Mouse (Mus musculus) kidney, adult 2 months (tissue): ENCODE data around the gene Usp35.

Source experiments
- CTCF ChIP-seq: fragments of 200-500 bp; conservative IDR thresholded peaks from 2 replicates; pipeline ENCODE4 v1.5.1; 2011; ENCODE audit warnings: low read depth, mild to moderate bottlenecking, control low read depth, low read length, moderate library complexity, mixed read lengths; ENCODE audit not compliant: insufficient read depth, insufficient read length
- POLR2A ChIP-seq: fragments of 200-500 bp; IDR thresholded peaks from one replicate; pipeline ENCODE4 v1.6.1; 2011; ENCODE audit warnings: low read depth, low read length, control low read depth

DNA sequence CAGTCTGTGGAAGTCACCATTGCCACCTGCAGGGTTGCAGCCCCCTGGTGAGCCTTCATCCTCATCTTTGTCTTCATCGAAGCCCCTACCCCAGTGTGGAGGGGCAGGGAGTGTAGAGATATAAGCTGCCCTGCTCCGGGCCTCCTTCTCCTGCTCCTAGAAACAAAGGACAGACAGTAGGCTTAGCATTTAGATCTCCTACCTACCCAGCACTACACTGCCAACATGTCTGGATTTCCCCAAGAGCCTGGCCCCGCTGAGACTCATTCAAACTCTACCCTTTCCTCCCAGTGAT is 21.5 kb downstream of the Usp35 start:
- TF ChIP-seq CTCF, result no peak
- TF ChIP-seq POLR2A, result no peak
